Mouse (Mus musculus): ENCODE data around the gene Stk39. TPM values are rescaled to one million over a fixed set of nuclear protein-coding genes. Genes with fewer than 3 reads are reported as not detected.

Gene Stk39
- total RNA-seq, 1 experiment, result 5.0 TPM

- Histone ChIP-seq H3K36me3 (ENCODE audit: control insufficient read depth, insufficient read depth, low read length, poor library complexity, severe bottlenecking) (no peaks in the 10 kb centered on the region), H3K9ac (ENCODE audit: insufficient read depth, low read depth, low read length, poor library complexity, severe bottlenecking) (no peak overlapping the region), H3K4me3 (ENCODE audit: insufficient read depth in 1 of 2, low read depth in 1 of 2, low read length in 2 of 2, poor library complexity in 1 of 2, severe bottlenecking in 1 of 2) (no peak overlapping the region), H3K4me1 (ENCODE audit: control insufficient read depth in 2 of 2, insufficient read depth in 2 of 2, low read length in 2 of 2, poor library complexity in 1 of 2) (no peaks in the 10 kb centered on the region; a peak in 1 of 4 replicates), H3K9me3 (ENCODE audit: control insufficient read depth, insufficient read depth, low read depth, low read length) (no peaks in the 10 kb centered on the region), H3K27ac (ENCODE audit: insufficient read depth, low read depth, low read length, poor library complexity, severe bottlenecking) (no peak overlapping the region)
- no peak for TF ChIP-seq ZNF384 (IDR thresholded peaks at IDR 0.05; ENCODE audit: low read depth, low read length)
- in situ Hi-C loops (cut with MboI; ENCODE audit: low sequenced_read_pairs in 2 of 2, unreplicated experiment in 2 of 2), result no loop called here
- no peak for DNase-seq (ENCODE audit: low read depth, low spot score)
Observed at GRCm38 (mm10) chr2:68411201-68411600, 60.9 kb downstream of the Stk39 start.

DNA sequence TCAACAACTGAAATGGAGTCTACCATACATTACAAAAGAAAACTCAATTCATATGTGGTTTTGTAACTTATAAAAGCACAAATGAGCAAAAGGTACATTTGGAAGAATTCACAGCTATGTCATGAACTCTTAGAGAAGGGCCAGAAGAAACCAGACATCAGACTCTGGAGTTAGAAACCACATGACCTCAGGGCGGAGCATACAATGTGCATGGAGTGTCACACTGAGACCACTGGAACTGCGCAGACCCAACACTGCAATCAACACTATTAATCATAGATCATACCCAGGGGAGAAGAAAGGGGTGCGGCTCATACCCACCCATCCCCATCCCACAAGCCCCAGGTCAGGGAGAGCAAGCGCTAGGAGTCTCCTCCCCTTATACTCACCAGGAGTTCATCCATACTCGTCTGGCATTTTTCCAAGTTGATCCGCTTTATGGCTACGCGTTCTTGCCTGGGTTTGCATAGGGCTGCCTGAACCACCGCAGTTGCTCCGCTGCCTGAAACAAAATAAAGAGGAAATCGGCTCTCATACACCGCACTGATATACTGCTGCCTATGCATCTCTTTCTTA is 62.3 kb downstream of the Stk39 start:
- Histone ChIP-seq H3K9me3 (ENCODE audit: control insufficient read depth, insufficient read depth, low read depth, low read length) (no peaks in the 10 kb centered on the region), H3K9ac (ENCODE audit: insufficient read depth, low read depth, low read length, poor library complexity, severe bottlenecking) (no peak overlapping the region), H3K4me1 (ENCODE audit: control insufficient read depth in 2 of 2, insufficient read depth in 2 of 2, low read length in 2 of 2, poor library complexity in 1 of 2) (no peaks in the 10 kb centered on the region; a peak in 1 of 4 replicates), H3K4me3 (ENCODE audit: insufficient read depth in 1 of 2, low read depth in 1 of 2, low read length in 2 of 2, poor library complexity in 1 of 2, severe bottlenecking in 1 of 2) (no peak overlapping the region), H3K36me3 (ENCODE audit: control insufficient read depth, insufficient read depth, low read length, poor library complexity, severe bottlenecking) (no peaks in the 10 kb centered on the region), H3K27ac (ENCODE audit: insufficient read depth, low read depth, low read length, poor library complexity, severe bottlenecking) (no peak overlapping the region)
- TF ChIP-seq ZC3H11A (IDR thresholded peaks at IDR 0.05; ENCODE audit: borderline replicate concordance, low read depth, low read length) (no peak), HCFC1 (IDR thresholded peaks at IDR 0.05; ENCODE audit: borderline replicate concordance, insufficient read depth, low read length) (no peak), MAFK (IDR thresholded peaks at IDR 0.05; ENCODE audit: insufficient read depth, low read depth, low read length) (no peak), CHD2 (IDR thresholded peaks at IDR 0.05; ENCODE audit: low read depth, low read length) (no peak), ZNF384 (IDR thresholded peaks at IDR 0.05; ENCODE audit: low read depth, low read length) (no peak)
- in situ Hi-C loops (cut with MboI; ENCODE audit: low sequenced_read_pairs in 2 of 2, unreplicated experiment in 2 of 2), result no loop called here
- DNase-seq (ENCODE audit: low read depth, low spot score), result no peak

DNA sequence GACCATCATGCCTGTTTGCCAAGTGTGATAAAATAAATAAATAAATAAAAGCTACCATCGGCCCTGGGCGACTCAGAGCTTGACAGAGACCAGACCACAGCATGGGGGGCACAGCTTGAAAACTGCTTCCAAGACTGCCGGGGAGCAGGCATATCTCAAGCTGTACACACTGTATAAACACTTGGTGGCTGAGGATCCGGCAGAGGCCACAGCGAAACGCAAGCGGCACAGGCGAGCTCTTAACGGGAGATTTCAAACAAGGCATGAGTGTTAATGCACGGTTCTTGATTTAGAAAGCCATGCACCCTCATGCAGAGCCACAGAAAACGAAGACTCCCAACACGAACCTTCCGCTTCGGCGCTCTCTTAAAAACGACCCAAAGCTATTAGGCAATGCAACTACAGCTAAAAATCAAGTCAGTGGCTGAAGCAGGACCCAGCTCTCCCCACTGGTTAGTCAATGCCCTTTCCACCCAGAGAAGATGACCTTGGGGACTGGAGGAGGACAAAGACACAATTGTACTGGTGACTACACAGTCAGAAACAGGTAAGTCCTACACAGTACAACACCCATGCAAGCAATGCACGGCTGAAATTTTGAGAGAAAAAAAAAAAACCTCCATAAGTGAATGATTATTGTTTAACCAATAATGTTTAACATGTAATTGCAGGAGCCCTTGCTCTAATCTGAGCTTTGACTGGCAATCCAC is 63.6 kb downstream of the Stk39 start:
- Histone ChIP-seq H3K9me3 (ENCODE audit: control insufficient read depth, insufficient read depth, low read depth, low read length) (no peaks in the 10 kb centered on the region), H3K36me3 (ENCODE audit: control insufficient read depth, insufficient read depth, low read length, poor library complexity, severe bottlenecking) (no peaks in the 10 kb centered on the region), H3K4me3 (ENCODE audit: insufficient read depth in 1 of 2, low read depth in 1 of 2, low read length in 2 of 2, poor library complexity in 1 of 2, severe bottlenecking in 1 of 2) (no peak overlapping the region), H3K4me1 (ENCODE audit: control insufficient read depth in 2 of 2, insufficient read depth in 2 of 2, low read length in 2 of 2, poor library complexity in 1 of 2) (no peaks in the 10 kb centered on the region; a peak in 1 of 4 replicates), H3K27ac (ENCODE audit: insufficient read depth, low read depth, low read length, poor library complexity, severe bottlenecking) (no peak overlapping the region), H3K9ac (ENCODE audit: insufficient read depth, low read depth, low read length, poor library complexity, severe bottlenecking) (no peak overlapping the region)
- no peak for TF ChIP-seq ZNF384 (IDR thresholded peaks at IDR 0.05; ENCODE audit: low read depth, low read length)
- no peak for TF ChIP-seq ZC3H11A (IDR thresholded peaks at IDR 0.05; ENCODE audit: borderline replicate concordance, low read depth, low read length)
- TF ChIP-seq MAFK (IDR thresholded peaks at IDR 0.05; ENCODE audit: insufficient read depth, low read depth, low read length), result no peak
- in situ Hi-C loops (cut with MboI; ENCODE audit: low sequenced_read_pairs in 2 of 2, unreplicated experiment in 2 of 2), result no loop called here
- no peak for DNase-seq (ENCODE audit: low read depth, low spot score)

- Histone ChIP-seq H3K4me1 (ENCODE audit: control insufficient read depth in 2 of 2, insufficient read depth in 2 of 2, low read length in 2 of 2, poor library complexity in 1 of 2) (no peaks in the 10 kb centered on the region; a peak in 1 of 4 replicates), H3K9ac (ENCODE audit: insufficient read depth, low read depth, low read length, poor library complexity, severe bottlenecking) (no peak overlapping the region), H3K4me3 (ENCODE audit: insufficient read depth in 1 of 2, low read depth in 1 of 2, low read length in 2 of 2, poor library complexity in 1 of 2, severe bottlenecking in 1 of 2) (no peak overlapping the region), H3K27ac (ENCODE audit: insufficient read depth, low read depth, low read length, poor library complexity, severe bottlenecking) (no peak overlapping the region), H3K36me3 (ENCODE audit: control insufficient read depth, insufficient read depth, low read length, poor library complexity, severe bottlenecking) (no peaks in the 10 kb centered on the region), H3K9me3 (ENCODE audit: control insufficient read depth, insufficient read depth, low read depth, low read length) (no peaks in the 10 kb centered on the region)
- TF ChIP-seq MAFK (IDR thresholded peaks at IDR 0.05; ENCODE audit: insufficient read depth, low read depth, low read length) (no peak), ZNF384 (IDR thresholded peaks at IDR 0.05; ENCODE audit: low read depth, low read length) (no peak), CHD2 (IDR thresholded peaks at IDR 0.05; ENCODE audit: low read depth, low read length) (no peak), HCFC1 (IDR thresholded peaks at IDR 0.05; ENCODE audit: borderline replicate concordance, insufficient read depth, low read length) (no peak), ZC3H11A (IDR thresholded peaks at IDR 0.05; ENCODE audit: borderline replicate concordance, low read depth, low read length) (no peak)
- no peak for DNase-seq (ENCODE audit: low read depth, low spot score)
- in situ Hi-C loops (cut with MboI; ENCODE audit: low sequenced_read_pairs in 2 of 2, unreplicated experiment in 2 of 2), result no loop called here
Observed at GRCm38 (mm10) chr2:68407179-68407950, 64.7 kb downstream of the Stk39 start.

Measured in ES-E14 (cell line).